Mouse (Mus musculus): ENCODE results near the gene Atp13a3.

Gene Atp13a3

GRCm38 (mm10) chr16:30278406-30278805 is 127.4 kb downstream of the Atp13a3 start:
- no peak for DNase-seq (ENCODE audit: low spot score)

DNA sequence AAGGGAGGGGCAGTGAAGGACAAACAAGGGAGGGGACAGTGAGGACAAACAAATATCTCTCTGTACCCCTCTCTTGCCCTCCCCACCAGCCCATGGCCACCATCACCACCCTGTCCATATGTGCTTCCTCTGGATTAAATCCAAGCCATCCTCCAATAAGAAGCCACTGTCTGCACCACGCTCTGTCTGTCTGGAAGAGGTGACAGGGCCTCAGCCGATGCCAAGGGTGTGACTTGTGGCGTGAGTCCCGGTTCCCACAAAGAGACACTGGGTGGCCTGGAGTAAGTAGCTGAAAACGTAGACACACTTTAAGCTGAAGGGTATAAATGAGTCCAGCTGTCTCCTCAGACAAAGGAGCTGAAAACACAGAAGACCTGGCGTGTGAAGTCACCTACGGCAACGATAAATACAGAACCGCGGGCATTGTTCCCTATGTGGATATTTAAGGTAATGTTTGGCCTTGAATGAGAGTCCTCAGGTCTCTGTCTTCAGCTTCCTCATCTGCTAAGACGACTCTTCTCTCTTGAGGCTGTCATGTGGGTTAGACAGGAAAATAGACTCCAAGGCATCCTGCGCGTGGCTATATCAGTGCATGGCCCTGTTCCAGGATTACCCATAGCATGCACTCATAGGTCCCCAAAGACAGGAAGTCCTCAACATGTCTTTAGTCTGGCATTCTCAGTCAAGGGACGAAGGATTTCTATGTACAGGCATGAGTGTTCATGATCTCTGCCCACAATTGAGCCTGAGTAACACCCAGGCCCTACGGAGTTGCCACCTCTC is 130.0 kb downstream of the Atp13a3 start:
- no peak for DNase-seq (ENCODE audit: low spot score)

- no peak for DNase-seq (ENCODE audit: low spot score)
Observed at GRCm38 (mm10) chr16:30273065-30273464, 132.7 kb downstream of the Atp13a3 start.

DNA sequence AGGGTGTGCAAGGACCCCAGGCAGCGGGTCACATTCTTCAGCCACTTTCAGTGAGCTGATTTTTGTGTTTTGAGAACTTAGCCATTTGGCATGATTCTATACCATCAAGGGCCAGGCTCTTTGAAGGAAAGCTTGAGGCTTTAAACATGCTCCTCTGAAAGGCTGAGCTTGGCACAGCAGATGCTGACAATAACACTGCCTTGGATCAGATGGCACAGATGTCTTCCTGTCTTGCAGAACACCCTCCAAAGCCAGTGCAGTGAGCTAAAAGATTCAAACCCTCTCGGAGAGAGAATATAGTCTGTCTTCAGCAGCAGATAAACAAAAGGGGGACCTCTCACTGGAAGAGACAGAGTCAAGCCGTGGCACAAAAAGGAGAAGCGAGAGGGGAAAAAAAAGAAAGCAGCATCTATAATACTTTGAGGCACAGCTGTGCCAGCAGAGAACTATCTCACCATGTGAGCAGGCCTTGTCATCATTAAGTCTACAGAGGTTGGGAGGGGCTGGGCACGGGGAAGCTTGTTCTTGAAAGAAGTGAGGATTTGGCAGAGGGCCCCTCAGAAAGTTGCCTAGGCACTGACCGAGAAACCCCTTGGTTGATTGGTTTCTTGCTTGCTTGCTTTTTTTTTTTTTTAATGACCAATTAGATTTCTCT is 133.7 kb downstream of the Atp13a3 start:
- no peak for DNase-seq (ENCODE audit: low spot score)

DNA sequence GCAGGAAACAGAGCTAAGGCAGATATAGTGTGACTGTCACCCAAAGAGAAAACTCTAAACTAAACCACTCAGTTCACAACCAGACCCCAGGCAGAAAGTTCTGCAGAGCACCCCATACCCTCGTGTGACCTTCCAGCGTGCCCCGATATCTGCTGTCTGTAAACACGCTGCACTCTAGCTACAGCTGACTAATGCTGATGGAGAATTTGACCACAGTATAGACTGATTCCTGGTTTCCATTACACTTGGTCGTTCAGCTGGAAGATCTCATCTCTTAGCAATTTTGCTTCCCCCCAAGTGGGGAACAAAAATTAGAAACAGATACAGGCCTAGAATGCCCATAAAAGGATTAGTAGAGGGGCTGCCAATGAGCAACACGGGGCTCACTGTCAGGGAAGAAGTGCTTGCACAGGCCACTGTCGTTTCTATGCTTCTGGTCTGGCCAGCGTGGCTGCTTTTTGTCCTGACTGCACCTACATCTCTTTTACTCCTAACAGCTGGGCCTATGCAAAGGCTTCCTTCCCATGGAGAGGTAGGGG is 134.5 kb downstream of the Atp13a3 start:
- no peak for DNase-seq (ENCODE audit: low spot score)

- no peak for DNase-seq (ENCODE audit: low spot score)
Observed at GRCm38 (mm10) chr16:30267359-30267758, 138.4 kb downstream of the Atp13a3 start, which contains the start of gene Cpn2. Gene Cpn2, minus strand, starts transcription at chr16:30267499.

DNA sequence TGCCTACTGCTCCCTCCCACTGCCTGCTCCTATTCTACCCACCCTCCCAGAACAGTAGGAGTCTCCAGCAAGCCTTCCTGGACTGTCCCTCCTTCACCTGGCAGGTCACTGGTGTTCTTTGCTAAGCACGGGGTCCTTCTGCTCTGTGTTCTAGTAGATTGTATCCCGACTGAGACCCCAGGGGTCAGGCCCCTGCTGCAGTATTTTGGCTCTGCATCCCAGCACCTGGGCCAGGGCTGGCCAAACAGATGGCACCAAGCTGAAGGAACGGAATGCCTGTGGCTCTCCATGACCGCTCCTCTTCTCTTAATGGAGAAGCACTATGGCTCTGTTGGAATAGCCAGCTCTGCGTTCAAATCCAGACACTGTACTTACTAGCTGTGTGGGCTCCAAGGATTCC is 139.2 kb downstream of the Atp13a3 start:
- no peak for DNase-seq (ENCODE audit: low spot score)

- no peak for DNase-seq (ENCODE audit: low spot score)
Observed at GRCm38 (mm10) chr16:30265611-30266010, 140.2 kb downstream of the Atp13a3 start.

DNA sequence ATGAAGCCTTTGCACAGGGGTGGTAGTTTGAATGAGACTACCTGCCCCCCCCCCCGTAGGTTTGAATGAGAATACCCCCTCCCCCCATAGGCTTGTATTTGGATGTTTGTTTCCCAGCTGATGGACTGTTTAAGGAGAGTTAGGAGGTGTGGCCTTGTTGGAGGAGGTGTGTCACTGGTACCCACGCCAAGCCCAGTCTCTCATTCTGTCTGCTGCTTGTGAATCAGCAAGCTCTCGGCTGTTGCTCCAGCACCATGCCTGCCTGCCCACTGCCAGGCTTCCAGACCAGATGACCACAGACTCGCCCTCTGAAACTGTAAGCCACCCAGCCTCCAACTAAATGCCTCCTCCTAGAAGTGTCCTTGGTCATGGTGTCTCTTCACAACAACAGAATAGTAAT is 142.6 kb downstream of the Atp13a3 start:
- no peak for DNase-seq (ENCODE audit: low spot score)

DNA sequence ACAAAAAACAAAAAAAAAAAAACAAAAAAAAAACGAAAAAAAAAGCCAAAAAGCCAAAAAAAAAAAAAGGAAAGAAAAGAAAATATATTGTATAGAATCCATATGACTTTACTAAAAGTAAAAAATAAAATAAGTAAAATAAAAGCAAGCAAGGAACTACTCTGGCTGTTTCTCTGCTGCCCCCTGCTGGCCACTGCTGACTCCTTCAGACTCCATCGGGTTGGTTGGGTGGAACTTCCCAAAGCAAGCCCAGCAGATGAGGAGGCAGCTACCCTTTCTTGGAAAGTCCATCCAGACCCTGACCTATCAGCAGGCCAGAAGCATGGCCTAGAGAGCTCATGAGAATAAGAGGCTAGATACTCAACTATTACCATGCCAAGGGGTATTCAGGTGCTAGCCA is 143.1 kb downstream of the Atp13a3 start:
- no peak for DNase-seq (ENCODE audit: low spot score)
